Comparison of ENCODE assay signal across 23 mouse cellular contexts in genomic region chr14:51023457-51023856, GRCm38 (mm10). TPM values are rescaled to one million over a fixed set of nuclear protein-coding genes. Genes with fewer than 3 reads are reported as not detected.
"Had no signal": no experiment of that assay in that cellular context is flagged by ENCODE, and none has a peak within 500 bp of the region (broad histone marks: within the 10 kb centered on the region; RNA-seq: fewer than 3 reads in every experiment).

No protein-coding gene starts in this region.

- H3K4me2 ChIP-seq: neural tube, embryonic 15.5 days; stomach, embryonic 15.5 days had no signal

- H3K36me3 ChIP-seq: neural tube, embryonic 15.5 days; stomach, embryonic 15.5 days had no signal

- H3K4me1 ChIP-seq: neural tube, embryonic 15.5 days; stomach, embryonic 15.5 days had no signal

- H3K9me3 ChIP-seq: neural tube, embryonic 15.5 days; stomach, embryonic 15.5 days had no signal

- DNase-seq: retina, postnatal 1 day; right cerebral cortex, adult 18-20 months; right cerebral cortex, postnatal 14 days; right cerebral cortex, postnatal 25 days; right cerebral cortex, postnatal 4 days; spleen, adult 18-20 months; thymus, adult 18-20 months; thymus, adult 2 months; thymus, postnatal 14 days; thymus, postnatal 25 days; thymus, postnatal 36 days; thymus, postnatal 4 days had no signal

- H3K27me3 ChIP-seq: neural tube, embryonic 15.5 days; stomach, embryonic 15.5 days had no signal

- H3K9ac ChIP-seq: neural tube, embryonic 15.5 days; stomach, embryonic 15.5 days had no signal

- H3K27ac ChIP-seq: neural tube, embryonic 15.5 days; stomach, embryonic 15.5 days; stomach, postnatal 0 days had no signal

- H3K4me3 ChIP-seq: neural tube, embryonic 15.5 days; stomach, embryonic 15.5 days had no signal

RNA-seq across cellular contexts. Expression of gene Rnase10, which starts 15.9 kb away (rescaled TPM):
- polyA plus RNA-seq: neural tube, embryonic 15.5 days; small intestine, adult 2 months; spleen, adult 2 months; stomach, embryonic 14.5 days; thymus, postnatal 0 days had no signal

RNA-seq across cellular contexts. Expression of gene Rnase9, which starts 18.2 kb away (rescaled TPM):
- polyA plus RNA-seq: neural tube, embryonic 14.5 days; neural tube, embryonic 15.5 days; small intestine, adult 2 months; spleen, adult 2 months; stomach, embryonic 14.5 days; stomach, embryonic 15.5 days; stomach, embryonic 16.5 days; stomach, postnatal 0 days; testis, adult 2 months; thymus, adult 2 months; thymus, postnatal 0 days; urinary bladder, adult 2 months had no signal

RNA-seq across cellular contexts. Expression of gene Rnase11, which starts 26.5 kb away (rescaled TPM):
- polyA plus RNA-seq: neural tube, embryonic 14.5 days; neural tube, embryonic 15.5 days; small intestine, adult 2 months; spleen, adult 2 months; stomach, embryonic 14.5 days; stomach, embryonic 15.5 days; stomach, embryonic 16.5 days; stomach, postnatal 0 days; thymus, adult 2 months; thymus, postnatal 0 days; urinary bladder, adult 2 months had no signal

RNA-seq across cellular contexts. Expression of gene Rnase12, which starts 34.0 kb away (rescaled TPM):
- polyA plus RNA-seq: neural tube, embryonic 14.5 days; neural tube, embryonic 15.5 days; small intestine, adult 2 months; testis, adult 2 months; urinary bladder, adult 2 months had no signal

RNA-seq across cellular contexts. Expression of gene Olfr750, which starts 50.8 kb away (rescaled TPM):
- polyA plus RNA-seq: neural tube, embryonic 14.5 days; neural tube, embryonic 15.5 days; small intestine, adult 2 months; spleen, adult 2 months; stomach, embryonic 14.5 days; stomach, embryonic 15.5 days; stomach, embryonic 16.5 days; stomach, postnatal 0 days; thymus, postnatal 0 days; urinary bladder, adult 2 months had no signal
